Mouse (Mus musculus) myocyte (in vitro differentiated cells): ENCODE results near the gene Dnaaf3. TPM values are rescaled to one million over a fixed set of nuclear protein-coding genes. Genes with fewer than 3 reads are reported as not detected.
"Not testable (repeated sequence)": the region's sequence is repeated elsewhere in the genome, so short reads cannot be mapped to it uniquely, and the experiment has no call there.

ENCODE experiments used
- H3K27me3 ChIP-seq: one replicate; pipeline ENCODE4 v1.6.1; 2011; ENCODE audit not compliant: control insufficient read depth, insufficient read depth, insufficient read length
- H3K36me3 ChIP-seq: one replicate; pipeline ENCODE4 v1.6.1; 2011; ENCODE audit not compliant: control insufficient read depth, insufficient read depth
- H3K4me2 ChIP-seq: one replicate; pipeline ENCODE4 v1.6.1; 2011; ENCODE audit warnings: low read depth, control low read depth
- H3K4me3 ChIP-seq: one replicate; pipeline ENCODE4 v1.5.1; 2011; ENCODE audit warnings: mild to moderate bottlenecking, control low read depth, moderate library complexity
- H3K79me2 ChIP-seq: one replicate; pipeline ENCODE4 v1.6.1; 2011; ENCODE audit not compliant: control insufficient read depth, insufficient read depth
- H3ac ChIP-seq: one replicate; pipeline ENCODE4 v1.6.1; 2011; ENCODE audit not compliant: control insufficient read depth, insufficient read length
- CEBPB ChIP-seq: IDR thresholded peaks from 2 replicates; pipeline ENCODE4 v1.6.1; 2011; ENCODE audit warnings: mild to moderate bottlenecking, moderate library complexity; ENCODE audit not compliant: poor library complexity, insufficient read depth, severe bottlenecking
- E2F4 ChIP-seq: IDR thresholded peaks from one replicate; pipeline ENCODE4 v1.6.1; 2011; ENCODE audit warnings: mild to moderate bottlenecking, control low read depth, moderate library complexity; ENCODE audit not compliant: insufficient read depth
- MAX ChIP-seq: IDR thresholded peaks from one replicate; pipeline ENCODE4 v1.6.1; 2011; ENCODE audit warnings: low read depth, mild to moderate bottlenecking, control low read depth
- MYOD1 ChIP-seq, 3 experiments: IDR thresholded peaks; one replicate each; pipeline ENCODE4 v1.6.1; 2011; ENCODE audit warnings: control low read depth in 2 of 3, low read depth in 2 of 3, mild to moderate bottlenecking in 2 of 3, moderate library complexity in 1 of 3; ENCODE audit not compliant: insufficient read length in 2 of 3, control insufficient read depth in 1 of 3
- MYOG ChIP-seq, 3 experiments: IDR thresholded peaks; one replicate each; pipeline ENCODE4 v1.6.1; 2011; ENCODE audit warnings: control low read depth in 2 of 3, low read depth in 2 of 3, mild to moderate bottlenecking in 2 of 3; ENCODE audit not compliant: insufficient read length in 2 of 3, control insufficient read depth in 1 of 3, insufficient read depth in 1 of 3
- POLR2A ChIP-seq: IDR thresholded peaks from one replicate; pipeline ENCODE4 v1.6.1; 2011; ENCODE audit warnings: low read depth, mild to moderate bottlenecking, control low read depth, moderate library complexity; ENCODE audit not compliant: insufficient read length
- POLR2AphosphoS2 ChIP-seq: IDR thresholded peaks from one replicate; pipeline ENCODE4 v1.6.1; 2011; ENCODE audit warnings: low read depth, control low read depth; ENCODE audit not compliant: insufficient read length
- REST ChIP-seq: IDR thresholded peaks from one replicate; pipeline ENCODE4 v1.6.1; 2011; ENCODE audit warnings: mild to moderate bottlenecking, control low read depth, moderate library complexity; ENCODE audit not compliant: insufficient read depth, insufficient read length
- SRF ChIP-seq: IDR thresholded peaks from one replicate; pipeline ENCODE4 v1.6.1; 2011; ENCODE audit warnings: low read depth; ENCODE audit not compliant: control insufficient read depth, insufficient read length
- TCF12 ChIP-seq: IDR thresholded peaks from one replicate; pipeline ENCODE4 v1.6.1; 2011; ENCODE audit warnings: mild to moderate bottlenecking, control low read depth; ENCODE audit not compliant: poor library complexity, insufficient read depth, severe bottlenecking
- TCF3 ChIP-seq: IDR thresholded peaks from one replicate; pipeline ENCODE4 v1.6.1; 2011; ENCODE audit warnings: low read depth, control low read depth; ENCODE audit not compliant: insufficient read length
- USF1 ChIP-seq: IDR thresholded peaks from one replicate; pipeline ENCODE4 v1.6.1; 2011; ENCODE audit warnings: low read depth, mild to moderate bottlenecking, control low read depth, moderate library complexity
- polyA plus RNA-seq: library from polyadenylated mRNA; unstranded; fragments of >200 nt; fragmentation: generic; extraction: Trizol; gene quantifications from one replicate; pipeline ENCODE4 v1.2.1, GENCODE M21; 2012; ENCODE audit warnings: missing spikeins

The Dnaaf3 gene
- polyA plus RNA-seq, 1 experiment, result 2.2 TPM

GRCm38 (mm10) chr7:4526341-4527301, 5.6 kb downstream of the Dnaaf3 start:
- TF ChIP-seq E2F4 (no peak), MYOD1 (IDR thresholded peaks at IDR 0.05; ENCODE audit: control insufficient read depth in 1 of 3, insufficient read length in 2 of 3, low read depth in 2 of 3) (peak in 2 of 3 experiments; percentile 26 to 29), POLR2A (no peak), POLR2AphosphoS2 (no peak), REST (no peak), TCF12 (no peak), CEBPB (no peak), MYOG (IDR thresholded peaks at IDR 0.05; ENCODE audit: control insufficient read depth in 1 of 3, insufficient read depth in 1 of 3, insufficient read length in 2 of 3, low read depth in 2 of 3) (peak in 1 of 3 experiments; percentile 29), TCF3 (no peak), MAX (no peak), USF1 (no peak), SRF (no peak)
- no peak overlapping the region for H3K4me3 ChIP-seq
- no peaks in the 10 kb centered on the region for H3K36me3 ChIP-seq

GRCm38 (mm10) chr7:4524212-4524922, 7.9 kb downstream of the Dnaaf3 start, which contains the start of gene Tnni3:
TSS of gene Tnni3 (minus strand) at chr7:4524229.
- H3K4me2 ChIP-seq, H3K36me3 ChIP-seq, H3K4me3 ChIP-seq, H3K27me3 ChIP-seq, H3K79me2 ChIP-seq, H3ac ChIP-seq: not testable (repeated sequence)

More at GRCm38 (mm10) chr7:4526341-4527301, 5.6 kb downstream of the Dnaaf3 start:
- Histone ChIP-seq H3K79me2 (no peaks in the 10 kb centered on the region), H3K4me2 (peak overlapping the region; percentile 59), H3ac (no peak overlapping the region), H3K27me3 (no peaks in the 10 kb centered on the region)

DNA sequence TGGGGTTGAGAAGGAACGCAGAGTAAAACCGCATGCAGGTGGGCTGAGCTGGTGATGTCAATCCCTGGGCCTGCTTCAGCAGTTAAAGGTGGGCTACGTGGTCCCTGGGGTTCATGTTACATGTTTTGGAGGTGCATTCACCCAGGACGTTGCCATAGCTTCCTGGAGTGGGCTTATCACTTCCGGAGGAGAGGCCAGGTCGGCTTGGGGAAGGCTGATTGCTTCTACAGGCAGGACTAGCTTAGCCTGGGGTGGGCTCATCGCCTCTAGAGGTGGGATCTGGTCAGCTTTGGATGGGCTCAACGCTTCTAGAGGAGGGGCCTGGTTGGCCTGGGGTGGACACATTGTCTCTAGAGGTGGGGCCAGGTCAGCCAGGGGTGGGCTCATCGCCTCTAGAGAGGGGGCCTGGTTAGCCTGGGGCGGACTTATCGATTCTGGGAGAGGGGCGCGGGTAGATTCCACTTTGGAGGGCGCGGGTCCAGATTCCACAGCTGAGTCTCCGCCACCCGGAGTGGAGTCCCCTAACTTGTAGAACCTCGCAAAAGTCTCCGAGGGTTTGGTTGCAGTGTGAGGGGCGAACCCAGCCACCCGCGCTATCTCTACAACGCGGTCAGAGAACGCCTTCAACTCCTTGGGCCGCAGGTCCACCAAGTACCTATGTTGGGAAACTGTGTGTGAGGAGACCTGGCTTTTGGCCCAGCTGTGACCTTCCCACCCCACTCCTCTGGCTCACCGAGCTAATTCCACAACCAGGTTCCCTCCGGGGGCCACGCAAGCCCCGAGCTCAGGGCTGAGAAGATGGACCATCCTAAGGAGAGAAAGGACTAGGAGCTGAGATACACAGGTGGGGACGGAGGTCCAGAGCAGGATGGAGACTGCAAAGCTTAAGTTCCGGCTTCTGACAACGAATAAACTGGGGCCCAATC, 8.8 kb downstream of the Dnaaf3 start:
- no peak overlapping the region for H3K4me3 ChIP-seq
- no peaks in the 10 kb centered on the region for H3K79me2 ChIP-seq
- TF ChIP-seq POLR2AphosphoS2 (no peak), TCF12 (no peak), MYOD1 (IDR thresholded peaks at IDR 0.05; ENCODE audit: control insufficient read depth in 1 of 3, insufficient read length in 2 of 3, low read depth in 2 of 3) (no peak), MYOG (IDR thresholded peaks at IDR 0.05; ENCODE audit: control insufficient read depth in 1 of 3, insufficient read depth in 1 of 3, insufficient read length in 2 of 3, low read depth in 2 of 3) (no peak), SRF (no peak), E2F4 (no peak)
- H3K4me2 ChIP-seq, result no peak overlapping the region
- no peaks in the 10 kb centered on the region for H3K27me3 ChIP-seq
- no peak overlapping the region for H3ac ChIP-seq
- H3K36me3 ChIP-seq, result no peaks in the 10 kb centered on the region

GRCm38 (mm10) chr7:4522292-4522691, 10.0 kb downstream of the Dnaaf3 start:
- H3K4me2 ChIP-seq, result no peak overlapping the region
- no peak overlapping the region for H3ac ChIP-seq
- H3K27me3 ChIP-seq, result no peaks in the 10 kb centered on the region
- H3K4me3 ChIP-seq, result no peak overlapping the region
- TF ChIP-seq USF1 (no peak), MYOD1 (IDR thresholded peaks at IDR 0.05; ENCODE audit: control insufficient read depth in 1 of 3, insufficient read length in 2 of 3, low read depth in 2 of 3) (no peak), E2F4 (no peak), TCF12 (no peak), CEBPB (no peak), SRF (no peak), MYOG (IDR thresholded peaks at IDR 0.05; ENCODE audit: control insufficient read depth in 1 of 3, insufficient read depth in 1 of 3, insufficient read length in 2 of 3, low read depth in 2 of 3) (no peak), MAX (no peak), POLR2A (no peak), REST (no peak), POLR2AphosphoS2 (no peak), TCF3 (no peak)
- H3K79me2 ChIP-seq, result no peaks in the 10 kb centered on the region
- no peaks in the 10 kb centered on the region for H3K36me3 ChIP-seq
